ENCODE assay signal across 18 mouse cellular contexts in genomic region chr13:11147268-11147667, GRCm38 (mm10).
DNase-seq lines count a peak whose midpoint lies in the region; ATAC-seq and TF ChIP-seq lines count a peak whose summit lies in the region.
"Had no signal": no experiment of that assay in that cellular context is flagged by ENCODE, and none has a peak within 500 bp of the region (broad histone marks: within the 10 kb centered on the region; RNA-seq: fewer than 3 reads in every experiment).

No protein-coding gene starts in this region.

- DNase-seq in hindbrain, embryonic 14.5 days (ENCODE audit: low spot score) = peak; percentile 14
- peak; percentile 2 for DNase-seq in right cerebral cortex, adult 18-20 months
- no peak for DNase-seq in right cerebral cortex, postnatal 14 days
- DNase-seq in layer of hippocampus, adult 2 months (ENCODE audit: low spot score in 2 of 2) = peak; percentile 10 to 44
- no peak for DNase-seq in heart, adult 9 months (ENCODE audit: low spot score in 2 of 2)
- DNase-seq in gastrocnemius, postnatal 10 days = no peak
- DNase-seq: adrenal gland, postnatal 36 days; cerebellum, adult 8-10 months; gastrocnemius, postnatal 36 days; heart, postnatal 10 days; kidney, adult 8-10 months; kidney, postnatal 14 days had no signal

- no peak overlapping the region for H3K4me2 ChIP-seq in hindbrain, embryonic 14.5 days (replicated peaks)
- no peak overlapping the region for H3K4me2 ChIP-seq in hindbrain, embryonic 12.5 days (replicated peaks)
- H3K4me2 ChIP-seq: heart, embryonic 11.5 days; hindbrain, embryonic 13.5 days; limb, embryonic 15.5 days; midbrain, embryonic 12.5 days had no signal

- H3K9ac ChIP-seq in hindbrain, embryonic 14.5 days = no peak overlapping the region
- no peak overlapping the region for H3K9ac ChIP-seq in hindbrain, embryonic 12.5 days
- H3K9ac ChIP-seq: hindbrain, embryonic 13.5 days; limb, embryonic 15.5 days; midbrain, embryonic 12.5 days had no signal

- no peak for ATAC-seq in hindbrain, embryonic 14.5 days (ENCODE audit: low FRiP score)
- ATAC-seq in hindbrain, embryonic 12.5 days (ENCODE audit: low FRiP score) = no peak
- ATAC-seq: lung, postnatal 0 days had no signal

- H3K4me1 ChIP-seq in hindbrain, embryonic 14.5 days (replicated peaks; ENCODE audit: control insufficient read depth, insufficient read depth, low read length) = no peaks in the 10 kb centered on the region
- no peaks in the 10 kb centered on the region for H3K4me1 ChIP-seq in hindbrain, embryonic 12.5 days
- H3K4me1 ChIP-seq: hindbrain, embryonic 13.5 days; limb, embryonic 15.5 days; midbrain, embryonic 12.5 days had no signal

- H3K27me3 ChIP-seq in hindbrain, embryonic 14.5 days (ENCODE audit: control insufficient read depth, insufficient read depth, low read length) = no peaks in the 10 kb centered on the region
- H3K27me3 ChIP-seq in hindbrain, embryonic 12.5 days = no peaks in the 10 kb centered on the region
- H3K27me3 ChIP-seq: hindbrain, embryonic 13.5 days; limb, embryonic 15.5 days; midbrain, embryonic 12.5 days had no signal

- no peak overlapping the region for H3K4me3 ChIP-seq in hindbrain, embryonic 14.5 days (replicated peaks; ENCODE audit: low read length)
- no peak overlapping the region for H3K4me3 ChIP-seq in hindbrain, embryonic 12.5 days
- no peak overlapping the region for H3K4me3 ChIP-seq in layer of hippocampus, adult 2 months
- H3K4me3 ChIP-seq: hindbrain, embryonic 13.5 days; limb, embryonic 15.5 days; midbrain, embryonic 12.5 days had no signal

- H3K9me3 ChIP-seq in hindbrain, embryonic 14.5 days (ENCODE audit: control insufficient read depth, low read length) = no peaks in the 10 kb centered on the region
- H3K9me3 ChIP-seq in hindbrain, embryonic 12.5 days (replicated peaks) = no peaks in the 10 kb centered on the region
- H3K9me3 ChIP-seq: hindbrain, embryonic 13.5 days; limb, embryonic 15.5 days had no signal

- no peak for TF ChIP-seq CTCF in layer of hippocampus, adult 2 months (conservative IDR thresholded peaks at IDR 0.05)

- H3K27ac ChIP-seq in hindbrain, embryonic 14.5 days = no peak overlapping the region
- H3K27ac ChIP-seq in hindbrain, embryonic 12.5 days = no peak overlapping the region
- peak overlapping the region; percentile 51; the same call in 1 of the 2 replicates for H3K27ac ChIP-seq in layer of hippocampus, adult 2 months
- H3K27ac ChIP-seq: hindbrain, embryonic 13.5 days; limb, embryonic 15.5 days; midbrain, embryonic 12.5 days had no signal

- WGBS in hindbrain, embryonic 14.5 days = 77% methylated on average over 3 of the region's 3 CpGs
- WGBS in hindbrain, embryonic 12.5 days = 85% methylated on average over 3 of the region's 3 CpGs

- no peaks in the 10 kb centered on the region for H3K36me3 ChIP-seq in hindbrain, embryonic 14.5 days (replicated peaks; ENCODE audit: control insufficient read depth, insufficient read depth)
- H3K36me3 ChIP-seq in hindbrain, embryonic 12.5 days = no peaks in the 10 kb centered on the region
- H3K36me3 ChIP-seq: hindbrain, embryonic 13.5 days; limb, embryonic 15.5 days; midbrain, embryonic 12.5 days had no signal

Comparison
In these comparisons a context has a peak if more than half of its experiments do, and no peak if none do; other contexts are left out.
1. DNase-seq: peak in hindbrain, embryonic 14.5 days (single experiment), right cerebral cortex, adult 18-20 months (single experiment) and layer of hippocampus, adult 2 months (2 of 2); none in right cerebral cortex, postnatal 14 days (single experiment), heart, adult 9 months (0 of 2) and gastrocnemius, postnatal 10 days (single experiment).